Mouse (Mus musculus) midbrain, embryonic 12.5 days (tissue): ENCODE data around the gene Ddah1. TPM values are rescaled to one million over a fixed set of nuclear protein-coding genes. Genes with fewer than 3 reads are reported as not detected.
A peak's percentile ranks its signal among the peaks of the same experiment; 100 is the strongest.

ENCODE experiments used
- ATAC-seq: fragments of 200-750 bp; cut with Nextera tagmentation; 2 replicates; pipeline ENCODE4 v1.8.0; 2017; ENCODE audit warnings: low read depth, moderate TSS enrichment, moderate library complexity; ENCODE audit not compliant: low FRiP score
- H3K27ac ChIP-seq: fragments of 300-500 bp; sonication (generic); replicated peaks from 2 replicates; pipeline ENCODE4 v1.5.1; 2016; ENCODE audit warnings: mild to moderate bottlenecking
- H3K27me3 ChIP-seq: fragments of 300-500 bp; sonication (generic); 2 replicates; pipeline ENCODE4 v1.6.1; 2016; ENCODE audit warnings: mild to moderate bottlenecking
- H3K36me3 ChIP-seq: fragments of 300-500 bp; sonication (generic); 2 replicates; pipeline ENCODE4 v1.6.1; 2016
- H3K4me1 ChIP-seq: fragments of 300-500 bp; sonication (generic); 2 replicates; pipeline ENCODE4 v1.6.1; 2016
- H3K4me2 ChIP-seq: fragments of 300-500 bp; sonication (generic); replicated peaks from 2 replicates; pipeline ENCODE4 v1.6.1; 2016; ENCODE audit warnings: mild to moderate bottlenecking, moderate library complexity
- H3K4me3 ChIP-seq: fragments of 300-500 bp; sonication (generic); 2 replicates; pipeline ENCODE4 v1.5.1; 2016; ENCODE audit warnings: mild to moderate bottlenecking
- H3K9ac ChIP-seq: fragments of 300-500 bp; sonication (generic); replicated peaks from 2 replicates; pipeline ENCODE4 v1.6.1; 2016; ENCODE audit warnings: mild to moderate bottlenecking, moderate library complexity
- H3K9me3 ChIP-seq: fragments of 300-500 bp; sonication (generic); 2 replicates; pipeline ENCODE4 v1.6.1; 2016; ENCODE audit warnings: mild to moderate bottlenecking
- WGBS: fragments of 180-500 bp; shearing (Covaris S2); methylation state at CpG from one replicate; pipeline ENCODE4 v1.1.7; 2016; 5-methylcytosine and 5-hydroxymethylcytosine counted together
- polyA plus RNA-seq: library from polyadenylated mRNA; unstranded; fragments of >200 nt; fragmentation: Nextera tagmentation; extraction: Ambion mirVana; gene quantifications from 2 replicates; pipeline ENCODE4 v1.2.1, GENCODE M21; 2016

The Ddah1 gene
- polyA plus RNA-seq, 1 experiment from 2014 or later: 38.2 TPM

DNA sequence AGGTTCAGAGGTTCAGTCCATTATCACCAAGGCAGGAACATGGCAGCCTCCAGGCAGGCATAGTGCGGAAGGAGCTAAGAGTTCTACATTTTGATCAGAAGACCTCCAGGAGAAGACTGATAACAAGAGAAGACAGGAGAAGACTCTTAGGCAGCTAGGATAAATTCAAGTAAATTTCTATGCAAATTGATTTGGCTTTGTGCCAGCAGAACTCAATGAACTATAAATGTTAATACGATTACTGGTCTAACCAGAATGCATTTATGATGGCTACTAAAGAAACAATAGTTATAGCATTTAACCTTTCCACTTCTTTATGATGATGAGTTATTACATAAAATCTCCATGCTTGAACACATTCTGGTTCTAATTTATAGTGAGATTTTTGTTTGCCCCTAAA lies 87.8 kb downstream of the Ddah1 start:
- H3K9me3 ChIP-seq: no peaks in the 10 kb centered on the region
- H3K9ac ChIP-seq: no peak overlapping the region
- 84% methylated on average over 2 of the region's 2 CpGs for WGBS

GRCm38 (mm10) chr3:145852041-145852440 lies 93.6 kb downstream of the Ddah1 start:
- no peak for ATAC-seq
- H3K4me2 ChIP-seq: no peak overlapping the region

More for the DNA sequence above, 87.8 kb downstream of the Ddah1 start:
- Histone ChIP-seq H3K4me1 (no peaks in the 10 kb centered on the region), H3K36me3 (no peaks in the 10 kb centered on the region), H3K4me2 (no peak overlapping the region), H3K4me3 (no peak overlapping the region), H3K27ac (no peak overlapping the region), H3K27me3 (no peaks in the 10 kb centered on the region)
- ATAC-seq: no peak

DNA sequence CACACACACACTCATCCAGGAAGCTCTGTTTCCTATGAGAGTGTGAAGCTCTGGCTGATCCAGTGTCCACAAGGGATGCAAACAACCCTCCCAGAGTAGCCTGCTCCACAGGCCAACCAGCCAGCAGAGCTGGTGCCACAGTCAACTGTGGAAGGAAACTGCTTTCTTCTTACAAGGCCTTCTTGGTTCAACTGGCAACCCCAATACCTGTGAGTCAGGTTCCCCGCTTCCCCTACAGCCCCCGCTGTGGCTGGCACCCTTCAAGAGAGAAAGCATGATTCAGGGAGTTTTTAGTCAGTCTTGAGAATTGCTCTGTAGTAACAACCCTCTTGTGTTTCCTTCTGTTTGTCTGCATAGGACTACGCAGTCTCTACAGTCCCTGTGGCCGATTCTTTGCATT lies 94.3 kb downstream of the Ddah1 start:
- ATAC-seq: no peak

More at GRCm38 (mm10) chr3:145852041-145852440, 93.6 kb downstream of the Ddah1 start:
- Histone ChIP-seq H3K27me3 (no peaks in the 10 kb centered on the region), H3K4me3 (no peak overlapping the region), H3K4me1 (peaks cover 10% of the 10 kb centered on the region), H3K27ac (no peak overlapping the region), H3K36me3 (no peaks in the 10 kb centered on the region), H3K9ac (no peak overlapping the region), H3K9me3 (no peaks in the 10 kb centered on the region)
- 79% methylated on average over 5 of the region's 5 CpGs for WGBS

GRCm38 (mm10) chr3:145853713-145854112 lies 95.2 kb downstream of the Ddah1 start:
- Histone ChIP-seq H3K4me3 (no peak overlapping the region), H3K4me2 (no peak overlapping the region), H3K4me1 (peaks cover 10% of the 10 kb centered on the region), H3K27ac (peak overlapping the region; percentile 52), H3K9ac (no peak overlapping the region), H3K27me3 (no peaks in the 10 kb centered on the region), H3K36me3 (no peaks in the 10 kb centered on the region), H3K9me3 (0 out of 2 replicates have a peak, but pooled peaks cover 3% of the 10 kb centered on the region)
- 92% methylated on average over 4 of the region's 4 CpGs for WGBS
- 0 out of 2 replicates have a peak, but pooled peaks have one; percentile 30 for ATAC-seq

More for the DNA sequence above, 94.3 kb downstream of the Ddah1 start:
- Histone ChIP-seq H3K27ac (no peak overlapping the region), H3K4me3 (no peak overlapping the region), H3K4me2 (no peak overlapping the region), H3K36me3 (no peaks in the 10 kb centered on the region), H3K27me3 (no peaks in the 10 kb centered on the region), H3K4me1 (peaks cover 10% of the 10 kb centered on the region), H3K9ac (no peak overlapping the region), H3K9me3 (0 out of 2 replicates have a peak, but pooled peaks cover 3% of the 10 kb centered on the region)
- WGBS: 96% methylated on average over 4 of the region's 4 CpGs

DNA sequence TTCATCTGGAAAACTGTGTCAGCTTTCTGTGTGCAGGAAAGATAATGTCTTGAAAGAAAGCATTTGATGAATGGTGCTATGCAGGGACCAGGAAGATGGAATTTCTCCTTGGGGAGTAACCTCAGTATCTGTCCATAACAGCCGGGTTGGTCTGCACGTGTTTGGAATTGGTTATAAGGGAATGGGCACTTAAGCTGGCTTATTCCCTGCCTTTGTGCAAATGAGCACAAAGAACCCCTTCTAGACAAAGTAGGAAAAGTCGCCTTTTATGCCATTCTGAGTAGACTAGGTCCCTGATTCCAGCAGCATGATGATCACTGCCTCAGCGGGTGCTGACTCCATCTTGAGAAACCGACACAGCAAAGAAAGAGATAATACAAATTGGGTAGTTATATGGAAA lies 96.0 kb downstream of the Ddah1 start:
- peak; percentile 78 for ATAC-seq
- no peak overlapping the region for H3K4me3 ChIP-seq
- H3K27me3 ChIP-seq: no peaks in the 10 kb centered on the region
- 52% methylated on average over 5 of the region's 5 CpGs for WGBS
- 0 out of 2 replicates have a peak, but pooled peaks cover 3% of the 10 kb centered on the region for H3K9me3 ChIP-seq
- H3K27ac ChIP-seq: peak overlapping the region; percentile 52
- H3K4me1 ChIP-seq: peaks cover 10% of the 10 kb centered on the region
- H3K4me2 ChIP-seq: no peak overlapping the region
- H3K9ac ChIP-seq: no peak overlapping the region
- no peaks in the 10 kb centered on the region for H3K36me3 ChIP-seq

GRCm38 (mm10) chr3:145855299-145855698 lies 96.8 kb downstream of the Ddah1 start:
- Histone ChIP-seq H3K4me3 (no peak overlapping the region), H3K9me3 (0 out of 2 replicates have a peak, but pooled peaks cover 3% of the 10 kb centered on the region), H3K27ac (no peak overlapping the region), H3K36me3 (no peaks in the 10 kb centered on the region), H3K27me3 (no peaks in the 10 kb centered on the region), H3K9ac (no peak overlapping the region), H3K4me1 (peaks cover 10% of the 10 kb centered on the region), H3K4me2 (no peak overlapping the region)
- WGBS: 92% methylated on average over 6 of the region's 6 CpGs
- ATAC-seq: no peak

DNA sequence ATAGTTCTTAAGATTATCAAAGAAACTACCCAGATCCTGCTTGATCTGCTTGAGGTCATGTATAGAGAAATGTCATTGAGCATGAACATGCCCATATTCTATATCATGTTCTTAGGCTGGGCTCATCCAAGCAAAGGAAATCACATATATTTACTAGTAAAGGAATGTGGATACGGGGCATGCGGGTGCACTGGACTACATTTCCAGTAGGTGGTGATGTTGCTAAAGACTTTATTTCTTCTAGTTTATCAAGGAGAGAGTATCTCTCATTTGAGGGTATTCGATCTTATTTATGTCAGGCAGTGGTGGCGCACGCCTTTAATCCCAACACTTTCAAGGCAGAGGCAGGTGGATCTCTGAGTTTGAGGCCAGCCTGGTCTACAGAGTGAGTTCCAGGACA lies 99.9 kb downstream of the Ddah1 start:
- H3K27me3 ChIP-seq: no peaks in the 10 kb centered on the region
- ATAC-seq: no peak
- H3K4me1 ChIP-seq: peaks cover 7% of the 10 kb centered on the region
- no peaks in the 10 kb centered on the region for H3K36me3 ChIP-seq
- H3K4me2 ChIP-seq: no peak overlapping the region
- H3K9me3 ChIP-seq: 0 out of 2 replicates have a peak, but pooled peaks cover 3% of the 10 kb centered on the region
- no peak overlapping the region for H3K9ac ChIP-seq
- WGBS: 92% methylated on average over 5 of the region's 5 CpGs
- no peak overlapping the region for H3K4me3 ChIP-seq
- no peak overlapping the region for H3K27ac ChIP-seq

- Histone ChIP-seq H3K4me1 (peaks cover 6% of the 10 kb centered on the region; the same call in 1 of the 2 replicates), H3K36me3 (no peaks in the 10 kb centered on the region), H3K4me2 (no peak overlapping the region), H3K27ac (no peak overlapping the region), H3K9me3 (no peaks in the 10 kb centered on the region), H3K4me3 (no peak overlapping the region), H3K9ac (no peak overlapping the region), H3K27me3 (no peaks in the 10 kb centered on the region)
- ATAC-seq: no peak
- WGBS: 85% methylated on average over 4 of the region's 4 CpGs
Observed at GRCm38 (mm10) chr3:145862521-145862920, 104.0 kb downstream of the Ddah1 start.

DNA sequence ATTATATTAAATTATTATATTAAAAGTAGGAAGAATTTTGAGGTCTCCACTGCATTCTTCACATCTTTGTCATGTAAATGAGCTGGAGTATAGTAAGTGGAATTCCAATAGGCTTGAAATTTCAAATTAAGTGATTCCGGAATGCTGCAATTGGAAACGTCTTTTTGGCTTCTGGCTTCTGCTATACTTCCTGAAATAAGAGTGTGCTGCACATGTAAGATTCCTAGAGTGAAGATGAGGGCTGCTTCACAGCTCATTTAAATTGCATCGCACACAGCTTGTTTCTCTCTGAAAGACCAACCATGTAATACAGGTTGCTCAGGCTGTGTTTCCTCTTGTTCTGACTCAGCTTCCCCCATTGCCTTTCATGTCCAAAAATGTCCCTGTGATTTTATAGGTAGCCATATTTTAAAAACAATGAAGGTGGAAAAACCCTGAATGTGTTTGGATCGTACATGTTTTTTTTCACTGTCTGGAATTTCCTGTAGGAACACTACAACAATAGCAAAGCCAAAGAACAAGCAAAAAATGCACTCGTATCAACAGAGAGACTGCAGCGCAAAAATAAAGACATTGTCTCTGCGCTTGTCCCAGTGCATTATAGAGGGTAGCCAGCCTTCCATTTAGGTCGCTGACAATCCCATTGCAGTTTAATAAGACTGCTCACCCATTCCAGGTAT lies 105.7 kb downstream of the Ddah1 start:
- no peak overlapping the region for H3K4me3 ChIP-seq
- ATAC-seq: no peak
- H3K27ac ChIP-seq: no peak overlapping the region

DNA sequence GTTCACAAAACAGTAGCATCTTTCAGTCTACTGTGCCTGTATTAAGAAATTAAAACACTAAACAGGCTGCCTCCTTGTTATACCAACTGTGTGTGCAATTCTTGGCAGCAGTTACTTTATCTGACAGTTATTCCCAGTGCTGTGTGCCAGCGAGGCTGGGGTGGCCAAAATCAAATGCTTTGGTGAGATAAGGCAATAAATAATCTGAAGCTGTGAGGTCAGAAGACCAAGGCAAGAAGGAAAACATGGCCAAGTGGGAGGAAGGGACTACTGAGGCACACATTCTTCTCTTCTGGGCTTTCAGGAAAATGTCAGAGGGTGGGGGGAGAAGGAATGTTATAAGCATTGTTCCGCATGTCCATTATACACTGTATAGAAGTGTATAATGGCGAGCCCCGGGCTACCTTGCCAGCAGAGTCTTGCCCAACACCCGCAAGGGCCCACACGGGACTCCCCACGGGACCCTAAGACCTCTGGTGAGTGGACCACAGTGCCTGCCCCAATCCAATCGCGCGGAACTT lies 106.3 kb downstream of the Ddah1 start:
- no peak for ATAC-seq
- no peak overlapping the region for H3K4me3 ChIP-seq
- no peak overlapping the region for H3K27ac ChIP-seq
- no peaks in the 10 kb centered on the region for H3K27me3 ChIP-seq
- no peaks in the 10 kb centered on the region for H3K36me3 ChIP-seq
- H3K9ac ChIP-seq: no peak overlapping the region
- peaks cover 6% of the 10 kb centered on the region; the same call in 1 of the 2 replicates for H3K4me1 ChIP-seq
- H3K9me3 ChIP-seq: no peaks in the 10 kb centered on the region
- H3K4me2 ChIP-seq: no peak overlapping the region
- WGBS: 93% methylated on average over 7 of the region's 10 CpGs

More for the DNA sequence above, 105.7 kb downstream of the Ddah1 start:
- Histone ChIP-seq H3K27me3 (no peaks in the 10 kb centered on the region), H3K9me3 (no peaks in the 10 kb centered on the region), H3K36me3 (no peaks in the 10 kb centered on the region), H3K4me1 (peaks cover 6% of the 10 kb centered on the region; the same call in 1 of the 2 replicates), H3K4me2 (no peak overlapping the region), H3K9ac (no peak overlapping the region)
- 76% methylated on average over 8 of the region's 8 CpGs for WGBS

GRCm38 (mm10) chr3:145872680-145873079 lies 114.2 kb downstream of the Ddah1 start:
- H3K27ac ChIP-seq: no peak overlapping the region
- H3K9me3 ChIP-seq: no peaks in the 10 kb centered on the region
- no peak for ATAC-seq
- WGBS: 92% methylated on average over 9 of the region's 9 CpGs
- H3K36me3 ChIP-seq: no peaks in the 10 kb centered on the region
- H3K4me3 ChIP-seq: no peak overlapping the region
- H3K4me2 ChIP-seq: no peak overlapping the region
- H3K4me1 ChIP-seq: no peaks in the 10 kb centered on the region
- H3K9ac ChIP-seq: no peak overlapping the region
- H3K27me3 ChIP-seq: peaks cover 21% of the 10 kb centered on the region

GRCm38 (mm10) chr3:145873271-145873670 lies 114.8 kb downstream of the Ddah1 start:
- no peaks in the 10 kb centered on the region for H3K36me3 ChIP-seq
- ATAC-seq: no peak

More at GRCm38 (mm10) chr3:145873271-145873670, 114.8 kb downstream of the Ddah1 start:
- H3K9me3 ChIP-seq: no peaks in the 10 kb centered on the region
- no peaks in the 10 kb centered on the region for H3K4me1 ChIP-seq
- 74% methylated on average over 1 of the region's 1 CpGs for WGBS
- no peak overlapping the region for H3K9ac ChIP-seq
- H3K4me3 ChIP-seq: no peak overlapping the region
- no peak overlapping the region for H3K4me2 ChIP-seq
- no peak overlapping the region for H3K27ac ChIP-seq
- peaks cover 27% of the 10 kb centered on the region for H3K27me3 ChIP-seq
